Mouse (Mus musculus) cerebellum, postnatal 10 days (tissue): Measurements from ENCODE around the gene Sugp1.
"Not testable (repeated sequence)": the region's sequence is repeated elsewhere in the genome, so short reads cannot be mapped to it uniquely, and the experiment has no call there.

Experiments used
- DNase-seq, 2 experiments: peaks; one replicate each; pipeline ENCODE4 v3.0.0; 2021; ENCODE audit warnings: mixed read lengths in 2 of 2

Sugp1 gene

DNA sequence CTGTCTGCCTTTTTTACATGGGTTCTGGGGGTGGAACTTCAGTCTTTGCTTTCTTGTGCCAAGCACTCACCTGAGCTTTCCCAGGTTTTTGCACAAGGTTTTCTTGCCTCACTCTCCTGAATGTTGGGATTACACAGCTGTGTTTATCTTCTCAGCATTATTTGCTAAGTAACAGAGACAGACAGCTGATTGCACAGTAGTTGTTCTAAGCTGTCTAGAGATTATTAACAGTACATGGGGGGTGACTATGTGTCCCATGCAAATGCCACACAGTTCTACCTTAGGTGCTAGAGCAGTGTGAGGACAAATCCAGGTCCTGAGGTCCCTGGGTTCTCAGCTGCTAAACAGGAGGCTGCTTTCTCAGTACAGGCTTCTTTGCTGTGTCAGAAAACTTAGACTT, 7.0 kb downstream of the Sugp1 start:
- DNase-seq: no peak

DNA sequence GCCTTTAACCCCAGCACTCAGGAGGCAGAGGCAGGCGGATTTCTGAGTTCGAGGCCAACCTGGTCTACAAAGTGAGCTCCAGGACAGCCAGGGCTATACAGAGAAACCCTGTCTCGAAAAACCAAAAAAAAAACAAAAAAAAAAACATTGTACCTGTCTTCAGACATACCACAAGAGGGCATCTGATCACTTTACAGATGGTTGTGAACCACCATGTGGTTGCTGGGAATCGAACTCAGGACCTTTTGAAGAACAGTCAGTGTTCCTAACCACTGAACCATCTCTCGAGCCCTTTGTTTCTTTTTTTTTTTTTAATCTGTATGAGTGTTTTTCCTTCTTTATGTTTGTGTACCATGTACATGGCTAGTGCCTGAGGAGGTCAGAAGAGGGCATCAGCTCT, 7.8 kb downstream of the Sugp1 start:
- DNase-seq: not testable (repeated sequence)

DNA sequence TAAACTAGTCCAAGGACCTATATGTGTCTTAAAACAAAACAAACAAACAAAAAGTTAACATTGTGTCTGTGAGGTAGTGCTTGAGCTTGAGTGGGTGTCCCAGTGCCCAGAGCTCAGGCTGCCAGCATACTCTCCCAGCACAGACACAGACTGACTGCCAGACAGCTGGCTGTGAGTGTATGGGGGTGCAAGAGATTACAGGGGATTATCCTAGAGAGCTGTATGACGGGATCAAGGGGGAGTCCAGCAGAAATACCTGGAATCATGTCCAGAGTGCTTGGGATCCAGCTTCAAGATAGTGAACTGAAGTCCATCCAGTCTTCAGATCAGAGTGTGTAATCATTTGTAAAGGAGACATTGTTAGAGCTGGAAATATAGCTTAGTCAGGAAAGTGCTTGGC, 15.1 kb downstream of the Sugp1 start:
- DNase-seq: no peak

DNA sequence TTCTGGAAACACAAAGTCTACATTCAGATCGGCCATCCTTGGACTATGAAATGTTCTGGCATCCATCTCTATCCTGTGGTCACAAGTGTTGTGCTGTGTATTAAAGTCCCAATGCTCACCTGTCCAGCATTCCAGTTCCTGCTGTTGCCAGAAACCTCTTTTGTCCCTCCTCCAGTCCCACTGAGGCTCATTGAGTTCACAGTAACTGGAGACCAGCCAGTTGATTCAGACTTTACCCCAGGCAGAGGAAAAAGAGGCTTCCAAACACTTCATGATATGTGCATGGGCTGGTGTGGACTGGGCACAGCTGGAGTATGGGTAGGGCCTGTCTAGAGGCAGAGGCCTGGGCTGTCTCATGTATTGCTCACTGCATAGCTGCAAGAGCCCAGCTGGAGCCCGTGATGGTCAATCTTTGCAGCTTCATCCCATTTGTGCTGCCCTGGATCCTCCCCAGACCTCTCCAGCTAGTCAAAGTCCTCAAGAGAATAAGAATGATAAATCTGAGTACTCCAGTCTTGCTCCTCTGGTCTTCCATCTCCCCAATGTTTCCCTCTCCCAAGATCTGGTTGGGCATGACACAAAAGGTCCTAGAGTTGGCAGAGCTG, 29.3 kb downstream of the Sugp1 start:
- no peak for DNase-seq

DNA sequence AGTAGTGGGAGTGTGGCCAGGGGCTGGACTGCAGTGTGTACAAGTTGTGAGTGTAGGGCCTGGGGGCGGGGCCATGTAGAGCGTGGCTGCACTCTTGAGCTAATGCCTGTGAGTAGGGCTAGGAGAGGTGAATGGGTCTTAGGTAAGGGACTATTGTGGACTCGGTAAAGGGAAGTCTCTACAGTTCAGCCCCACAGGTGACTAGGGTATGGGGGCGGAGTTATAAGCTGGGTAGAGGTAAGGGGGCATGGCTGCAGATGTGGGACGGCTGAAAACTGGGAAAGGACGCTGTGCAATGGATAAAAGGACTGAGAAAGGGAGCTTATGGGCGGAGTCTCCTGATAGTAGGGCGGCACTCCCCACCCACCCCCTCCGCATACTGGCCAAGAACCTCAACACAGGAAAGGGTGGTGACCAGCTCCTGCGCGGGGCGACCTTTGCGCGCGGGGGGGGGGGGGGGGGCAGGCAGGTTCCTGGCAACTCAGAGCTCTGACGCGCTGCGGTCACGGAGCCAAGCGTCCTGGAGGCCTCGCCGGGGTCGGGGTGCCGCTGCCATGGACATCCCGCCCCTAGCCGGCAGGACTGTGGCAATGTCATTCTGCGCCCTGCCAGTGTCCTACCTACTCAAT, 29.9 kb downstream of the Sugp1 start, which contains the start of gene Tm6sf2:
TSS of gene Tm6sf2 (plus strand) at position 484 of the 629 bp plus-strand sequence.
- DNase-seq: peak; percentile 25 to 41

DNA sequence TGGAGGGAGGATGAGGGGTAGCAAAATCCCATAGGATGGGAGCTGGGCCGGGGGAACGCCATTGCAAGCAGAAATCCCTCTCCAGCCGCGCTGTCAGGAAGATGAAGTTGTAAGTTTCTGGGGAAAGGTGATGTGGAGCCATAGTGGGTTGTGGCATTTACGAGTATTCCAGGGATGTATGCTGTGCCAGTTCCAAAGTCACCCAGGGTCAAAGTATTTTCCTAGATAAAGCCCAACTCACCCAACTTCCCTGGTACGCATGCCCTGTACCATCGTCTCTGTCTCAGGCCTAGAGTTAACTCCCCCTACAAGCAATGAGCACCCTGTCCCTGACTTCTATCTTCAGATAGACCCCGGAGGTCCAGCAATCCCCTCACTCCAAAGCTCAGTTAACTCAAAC, 30.5 kb downstream of the Sugp1 start:
- DNase-seq: no peak

DNA sequence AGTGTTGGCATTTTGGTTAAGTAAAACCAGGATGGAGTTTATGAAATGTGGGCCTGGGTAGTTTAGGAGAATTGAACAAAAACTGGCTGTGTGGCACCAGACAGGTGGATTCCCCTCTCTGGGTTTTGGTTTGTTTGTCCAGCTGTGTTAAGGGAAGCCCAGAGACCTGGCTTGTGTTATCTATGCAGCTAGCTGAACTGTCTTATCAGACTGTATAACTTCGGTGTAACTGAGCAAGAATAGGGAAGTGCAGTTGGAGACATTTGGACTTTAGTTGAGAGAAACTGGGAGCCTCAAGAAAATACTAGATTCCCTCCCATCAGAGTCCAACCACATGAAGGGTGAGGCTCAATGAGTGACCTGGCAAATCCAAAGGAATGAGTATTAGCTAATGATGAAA, 31.1 kb downstream of the Sugp1 start:
- DNase-seq: no peak

DNA sequence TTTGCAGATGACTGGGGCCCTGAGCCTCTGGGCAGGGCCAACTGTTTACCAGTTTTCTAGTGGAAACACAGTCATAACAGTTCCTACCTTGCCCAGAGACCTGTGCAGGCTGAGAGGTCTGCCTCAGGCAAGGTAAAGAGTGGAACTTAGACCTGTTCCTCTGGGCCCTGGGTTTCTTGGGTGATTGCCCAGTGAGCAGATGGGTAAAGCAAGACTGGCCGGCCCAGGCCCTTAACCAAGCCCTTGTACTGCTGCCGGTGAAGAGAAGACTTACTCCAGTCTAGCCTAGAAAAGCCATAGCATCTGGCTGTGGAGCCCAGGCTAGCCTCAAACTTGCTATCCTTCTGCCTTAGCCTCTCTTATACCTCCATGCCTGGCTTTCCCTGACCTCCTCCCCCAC, 39.4 kb downstream of the Sugp1 start:
- DNase-seq: peak; percentile 37 to 57

DNA sequence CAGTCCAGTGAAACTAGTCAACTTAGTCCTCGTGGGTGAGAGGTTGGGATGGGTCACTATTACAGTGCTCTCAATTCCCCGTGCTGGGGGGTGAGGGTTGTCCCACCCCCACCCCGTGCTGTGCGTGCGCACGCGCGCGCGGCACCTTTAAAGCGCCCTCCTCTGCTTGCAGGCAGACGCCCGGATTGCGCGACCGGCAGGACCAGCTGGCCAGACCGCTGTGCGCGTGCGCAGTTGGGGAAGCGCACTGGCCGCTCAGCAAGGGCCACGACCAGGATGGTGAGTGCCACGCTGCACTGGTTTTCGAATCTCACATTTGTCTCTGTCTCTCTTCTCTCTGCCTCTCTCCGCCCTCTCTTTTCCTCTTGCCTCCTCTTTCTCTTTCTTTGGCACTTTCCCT, 40.7 kb downstream of the Sugp1 start, which contains the start of gene Hapln4:
TSS of gene Hapln4 (plus strand) at position 173 of the 400 bp plus-strand sequence.
- peak; percentile 72 to 77 for DNase-seq

DNA sequence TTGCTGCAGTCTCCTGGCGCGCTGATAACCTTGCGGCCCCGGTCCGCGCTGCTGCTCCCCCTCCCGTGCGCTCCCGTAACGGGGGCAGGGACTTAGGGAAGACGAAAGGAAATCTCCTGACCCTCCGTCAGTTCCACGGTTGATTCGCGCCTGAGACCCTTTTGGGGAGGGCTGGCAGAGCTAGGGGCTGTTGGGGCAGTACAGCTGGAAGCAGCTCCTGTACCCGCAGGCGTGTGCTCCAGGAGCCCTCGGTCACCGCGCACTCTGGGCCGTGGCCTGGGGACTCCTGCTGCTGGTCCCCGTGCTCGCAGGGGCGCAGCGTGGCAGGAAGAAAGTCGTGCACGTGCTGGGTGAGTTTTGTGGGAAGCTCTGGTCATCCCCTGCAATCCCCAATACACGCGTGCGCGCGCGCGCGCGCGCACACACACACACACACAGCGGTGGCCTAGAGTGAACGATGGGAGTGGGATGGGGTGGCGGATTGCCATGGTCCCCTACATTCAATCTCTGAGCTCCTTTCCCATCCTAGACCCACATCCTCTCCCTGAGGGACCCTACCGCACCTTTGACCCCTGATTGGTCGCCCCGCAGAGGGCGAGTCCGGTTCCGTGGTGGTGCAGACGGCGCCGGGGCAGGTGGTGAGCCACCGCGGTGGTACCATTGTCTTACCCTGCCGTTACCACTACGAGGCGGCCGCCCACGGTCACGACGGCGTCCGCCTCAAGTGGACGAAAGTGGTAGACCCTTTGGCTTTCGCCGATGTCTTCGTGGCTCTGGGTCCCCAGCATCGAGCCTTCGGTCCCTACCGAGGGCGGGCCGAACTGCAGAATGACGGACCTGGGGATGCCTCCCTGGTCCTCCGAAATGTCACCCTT, 41.8 kb downstream of the Sugp1 start:
- peak; percentile 48 to 62 for DNase-seq

DNA sequence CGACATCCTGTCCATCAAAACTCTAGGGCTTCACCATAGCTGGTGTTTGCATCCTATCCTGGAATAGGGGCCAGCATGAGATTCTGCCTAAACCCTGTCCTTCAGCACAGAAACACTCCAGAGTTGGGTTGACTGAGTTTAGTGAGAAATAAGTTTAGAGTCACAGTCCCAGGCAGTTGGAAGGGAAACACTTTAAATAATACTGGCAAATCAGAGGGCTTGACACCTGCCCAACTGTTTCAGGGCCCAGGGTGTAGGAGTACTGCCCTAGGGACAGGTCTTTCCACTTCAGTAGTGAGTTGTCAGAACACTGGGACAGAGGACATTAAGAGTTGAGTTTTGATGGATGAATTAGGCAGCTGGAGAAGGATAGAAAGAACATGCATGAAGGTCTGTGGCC, 43.5 kb downstream of the Sugp1 start:
- no peak for DNase-seq

DNA sequence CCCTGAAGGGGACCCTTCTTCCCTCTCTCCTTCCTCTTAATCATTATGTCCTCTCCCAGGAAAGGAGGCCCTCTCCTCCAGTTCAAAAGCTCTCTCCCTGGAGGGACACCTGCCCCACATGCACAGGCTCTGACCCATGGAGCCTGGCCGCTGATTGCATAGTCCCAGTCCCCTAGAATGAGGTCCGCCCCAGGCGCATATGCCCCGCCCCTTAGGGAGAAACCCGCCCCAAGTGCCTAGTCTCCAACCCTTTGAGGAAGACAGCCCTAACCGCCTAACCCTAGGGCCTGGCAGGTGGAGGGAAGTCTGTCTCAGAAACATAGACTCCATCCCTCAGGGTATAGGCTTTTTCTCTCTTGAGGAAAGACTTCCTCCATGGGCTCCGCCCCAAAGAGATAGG, 44.6 kb downstream of the Sugp1 start:
- peak in 1 of 2 experiments; percentile 25 for DNase-seq

DNA sequence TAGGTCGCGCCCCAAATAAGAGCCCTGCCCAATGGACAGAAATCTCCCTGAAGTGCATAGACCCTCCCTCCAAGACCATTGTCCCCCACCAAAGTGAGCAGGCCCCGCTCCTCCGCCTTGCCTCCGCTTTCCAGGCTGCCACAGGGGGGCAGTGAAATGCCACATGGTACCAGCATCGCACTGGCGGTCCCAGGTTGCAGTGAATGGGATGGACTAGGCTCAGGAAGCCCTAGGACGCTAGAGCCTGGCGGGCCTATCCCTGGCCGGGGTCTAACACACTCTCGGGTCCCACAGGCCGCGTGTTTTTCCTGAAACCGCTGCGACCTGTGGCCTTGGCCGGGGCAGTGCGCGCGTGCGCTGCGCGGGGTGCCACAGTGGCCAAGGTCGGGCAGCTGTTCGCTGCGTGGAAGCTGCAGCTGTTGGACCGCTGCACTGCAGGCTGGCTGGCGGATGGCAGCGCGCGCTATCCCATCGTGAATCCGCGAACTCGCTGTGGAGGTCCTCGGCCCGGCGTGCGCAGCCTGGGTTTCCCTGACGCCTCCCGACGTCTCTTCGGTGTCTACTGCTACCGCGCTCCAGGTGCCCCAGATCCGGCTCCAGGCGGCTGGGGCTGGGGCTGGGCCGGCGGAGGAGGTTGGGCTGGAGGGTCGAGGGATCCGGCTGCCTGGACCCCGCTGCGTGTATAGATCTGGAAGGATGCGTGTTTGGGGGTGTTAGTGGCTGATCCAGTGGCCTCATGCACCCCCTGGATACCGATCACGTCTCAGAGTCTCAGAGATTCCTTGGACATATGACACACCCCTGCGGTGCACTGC, 45.4 kb downstream of the Sugp1 start:
- DNase-seq: peak; percentile 82 to 84

DNA sequence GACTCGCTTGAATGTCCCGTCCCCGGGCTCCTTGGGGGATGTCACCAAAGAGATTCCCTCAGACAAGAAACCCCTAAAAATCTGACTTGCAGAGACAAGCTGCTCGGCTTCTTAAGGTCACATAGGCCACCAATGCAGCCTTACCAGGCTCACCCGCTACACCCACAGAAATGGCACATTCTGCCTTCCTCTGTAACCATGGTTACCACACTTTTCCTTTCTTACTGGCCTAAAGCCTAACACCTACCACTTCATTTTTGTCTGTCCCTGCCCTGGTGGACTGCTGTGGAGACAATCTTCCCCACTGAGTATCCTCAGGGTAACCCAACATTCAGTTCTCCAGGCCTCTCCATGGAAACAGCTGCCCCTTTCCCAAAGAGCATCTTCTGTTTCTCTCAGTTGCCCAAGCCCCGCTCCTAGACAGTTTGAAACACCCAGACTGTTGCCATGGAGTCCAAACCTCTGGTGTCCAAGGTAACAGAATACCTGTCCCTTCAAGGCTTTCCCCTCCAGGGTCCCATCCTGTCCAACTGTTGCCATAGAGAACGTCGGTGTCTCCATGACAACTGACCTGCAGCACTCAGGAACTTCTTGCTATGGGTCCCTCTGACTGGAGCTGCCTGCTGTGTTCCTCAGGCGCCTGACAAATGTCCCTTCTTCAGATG, 46.8 kb downstream of the Sugp1 start:
- DNase-seq: no peak

DNA sequence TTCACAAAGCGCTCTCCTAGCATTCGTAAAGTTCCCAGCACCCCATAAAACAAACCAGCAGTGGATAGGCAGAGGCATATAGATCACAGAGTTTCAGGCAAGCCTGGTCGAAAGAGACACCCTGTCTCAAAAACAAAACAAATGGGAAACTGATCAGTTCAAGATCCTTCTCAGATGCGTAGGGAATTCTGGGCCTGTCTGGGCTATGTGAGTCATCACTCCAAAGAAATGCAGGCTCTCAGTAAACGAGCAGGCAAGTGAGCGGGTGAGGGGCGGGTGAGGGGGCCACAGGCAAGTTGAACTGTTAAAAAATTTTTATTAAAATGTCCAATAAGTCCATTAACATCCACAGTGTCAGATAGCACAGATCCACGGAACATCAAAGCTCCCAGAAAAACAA, 50.2 kb downstream of the Sugp1 start:
- DNase-seq: no peak

DNA sequence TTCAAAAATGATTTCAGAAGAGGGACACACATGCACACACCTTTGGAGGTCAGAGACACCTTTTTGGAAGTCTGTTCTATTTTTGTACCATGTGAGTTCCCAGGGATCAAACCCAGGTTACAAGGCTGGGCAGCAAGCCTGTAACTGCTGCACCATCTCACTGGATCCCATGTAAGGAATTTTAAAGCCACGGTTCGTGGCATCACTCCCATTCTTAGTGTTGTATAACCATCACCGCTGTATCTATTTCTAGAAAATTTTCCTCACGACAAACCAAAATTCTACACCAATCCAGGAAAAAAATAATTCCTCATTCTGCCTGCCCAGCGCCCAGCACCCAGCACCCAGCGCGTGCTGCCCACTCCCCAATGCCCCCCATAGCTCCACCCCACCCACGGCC, 56.7 kb downstream of the Sugp1 start:
- no peak for DNase-seq

DNA sequence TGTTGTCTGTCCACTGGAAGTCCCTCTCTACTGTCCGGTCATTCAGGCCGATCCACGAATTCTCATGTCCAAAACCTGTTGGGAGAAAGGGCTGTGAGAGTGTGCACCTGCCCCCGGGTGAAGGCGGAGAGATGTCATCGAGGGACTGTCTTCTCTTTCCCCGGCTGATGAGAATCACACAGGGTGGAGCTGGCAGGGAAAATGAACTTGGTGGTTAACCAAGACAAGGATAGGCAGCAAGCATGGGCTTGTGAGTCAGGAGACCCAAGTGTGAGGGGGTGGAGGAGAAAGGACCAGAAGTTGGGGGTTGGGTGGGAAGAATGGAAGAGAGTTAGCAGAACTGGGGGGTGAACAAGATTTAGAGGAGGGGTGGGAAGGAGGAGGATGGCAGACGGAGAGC, 57.6 kb downstream of the Sugp1 start:
- no peak for DNase-seq

DNA sequence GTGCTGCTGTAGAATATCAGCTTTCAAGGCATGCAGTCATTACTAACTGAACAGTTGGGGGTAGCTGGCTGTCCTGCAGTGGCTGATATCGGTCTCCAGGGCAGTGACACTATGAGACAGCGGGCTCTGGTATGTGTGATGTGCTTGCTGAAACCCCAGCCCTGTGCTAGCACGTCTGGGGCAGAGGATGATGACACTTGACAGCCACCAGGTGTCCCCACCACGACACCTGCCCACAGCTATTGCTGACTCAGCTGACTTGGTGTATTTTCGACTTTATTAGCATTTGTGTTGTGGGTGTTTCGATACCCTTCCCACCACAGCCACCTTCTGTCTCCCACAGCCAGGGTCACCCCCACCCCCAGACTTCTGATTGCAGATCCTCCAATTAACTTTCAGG, 61.9 kb downstream of the Sugp1 start:
- peak; percentile 68 to 70 for DNase-seq

DNA sequence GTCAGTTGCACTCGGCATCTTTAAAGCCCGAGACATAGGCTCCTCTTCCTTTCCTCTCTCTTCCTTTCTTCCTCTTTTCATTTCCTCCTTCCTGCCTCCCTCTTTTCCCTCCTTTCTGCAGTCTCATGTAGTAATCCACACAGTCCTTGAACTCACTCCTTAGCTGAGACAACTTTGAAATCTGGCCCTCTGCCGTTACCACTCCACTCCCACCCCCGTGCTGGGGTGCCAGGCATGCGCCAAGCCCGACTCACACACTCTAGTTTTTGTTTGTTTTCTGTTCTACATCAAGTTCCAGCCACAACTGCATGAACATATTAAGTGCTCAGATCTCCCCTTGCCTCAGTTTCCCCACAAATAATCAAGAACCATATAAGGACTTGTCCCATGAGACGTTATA, 62.3 kb downstream of the Sugp1 start:
- no peak for DNase-seq

DNA sequence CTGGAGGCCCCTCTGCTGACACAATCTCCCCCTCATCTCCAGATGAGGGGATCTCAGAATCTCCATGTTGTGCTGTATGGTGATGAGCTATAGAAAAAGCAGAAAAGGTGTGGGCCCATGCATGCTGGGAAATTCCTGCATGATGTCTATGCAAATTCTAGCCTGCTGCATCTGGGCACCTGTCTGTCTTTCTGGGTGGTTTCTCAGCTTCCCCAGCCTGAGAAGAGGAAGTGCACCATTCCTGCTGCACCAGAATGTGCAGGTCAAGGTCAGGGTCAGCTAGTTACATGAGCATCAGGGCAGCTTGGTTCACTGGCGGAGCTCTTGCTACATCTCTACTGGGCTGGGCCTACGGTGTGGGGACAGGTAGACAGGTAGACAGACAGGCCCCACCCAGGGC, 67.8 kb downstream of the Sugp1 start:
- DNase-seq: no peak

DNA sequence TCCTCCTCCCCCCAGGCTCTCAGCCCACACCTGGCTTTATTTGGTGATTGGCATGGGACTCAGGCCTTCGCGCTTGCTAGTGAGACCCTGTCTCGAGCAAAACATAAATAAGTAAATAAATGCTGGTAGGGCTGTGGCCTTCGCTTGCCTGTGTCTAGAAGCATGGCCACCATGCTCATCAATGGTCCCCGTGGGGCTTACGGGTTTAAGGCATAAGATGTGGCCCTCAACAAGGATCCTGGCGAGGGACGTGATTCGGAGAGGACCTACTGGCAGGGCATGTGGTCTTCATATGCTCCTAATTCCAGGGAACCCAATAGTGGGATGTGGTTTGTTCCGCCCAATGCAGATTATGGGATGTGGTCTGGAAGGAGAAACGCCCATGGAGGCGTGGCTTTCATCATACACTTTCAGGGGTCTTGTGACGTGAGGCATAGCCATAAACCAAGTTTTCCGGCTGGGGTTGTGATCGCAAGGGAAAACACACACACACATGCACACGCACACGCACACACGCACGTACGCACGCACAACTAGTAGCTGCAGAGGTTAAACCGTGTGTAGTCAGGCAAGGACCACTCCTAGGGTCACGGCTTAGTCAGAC, 68.7 kb downstream of the Sugp1 start:
- no peak for DNase-seq
